Mouse (Mus musculus) embryonic facial prominence, embryonic 13.5 days (tissue): ENCODE results near the gene Foxn2. TPM values are rescaled to one million over a fixed set of nuclear protein-coding genes. Genes with fewer than 3 reads are reported as not detected.

Source experiments
- ATAC-seq: fragments of 200-750 bp; cut with Nextera tagmentation; 2 replicates; pipeline ENCODE4 v1.8.0; 2017; ENCODE audit warnings: low read depth; ENCODE audit not compliant: insufficient number of reproducible peaks, insufficient read depth, low FRiP score, low TSS enrichment
- H3K27ac ChIP-seq: fragments of 300-500 bp; sonication (generic); 2 replicates; pipeline ENCODE4 v1.5.1; 2015; ENCODE audit warnings: moderate library complexity, mild to moderate bottlenecking, inconsistent platforms
- H3K27me3 ChIP-seq: fragments of 300-500 bp; sonication (generic); 2 replicates; pipeline ENCODE4 v1.6.1; 2015; ENCODE audit warnings: mild to moderate bottlenecking, inconsistent platforms
- H3K36me3 ChIP-seq: fragments of 300-500 bp; sonication (generic); 2 replicates; pipeline ENCODE4 v1.6.1; 2015; ENCODE audit warnings: mild to moderate bottlenecking, inconsistent platforms
- H3K4me1 ChIP-seq: fragments of 300-500 bp; sonication (generic); 2 replicates; pipeline ENCODE4 v1.6.1; 2015; ENCODE audit warnings: inconsistent platforms
- H3K4me2 ChIP-seq: fragments of 300-500 bp; sonication (generic); 2 replicates; pipeline ENCODE4 v1.6.1; 2015; ENCODE audit warnings: moderate library complexity, mild to moderate bottlenecking, inconsistent platforms
- H3K4me3 ChIP-seq: fragments of 300-500 bp; sonication (generic); 2 replicates; pipeline ENCODE4 v1.5.1; 2015; ENCODE audit warnings: mild to moderate bottlenecking, inconsistent platforms
- H3K9ac ChIP-seq: fragments of 300-500 bp; sonication (generic); 2 replicates; pipeline ENCODE4 v1.6.1; 2015; ENCODE audit warnings: mild to moderate bottlenecking, inconsistent platforms
- H3K9me3 ChIP-seq: fragments of 300-500 bp; sonication (generic); 2 replicates; pipeline ENCODE4 v1.6.1; 2016; ENCODE audit warnings: inconsistent platforms
- WGBS: fragments of 180-500 bp; shearing (Covaris S2); methylation state at CpG from one replicate; pipeline ENCODE4 v1.1.7; 2015; ENCODE audit warnings: mixed read lengths; 5-methylcytosine and 5-hydroxymethylcytosine counted together
- polyA plus RNA-seq: library from polyadenylated mRNA; unstranded; fragments of >200 nt; fragmentation: Nextera tagmentation; extraction: Ambion mirVana; gene quantifications from 2 replicates; pipeline ENCODE4 v1.2.1, GENCODE M21; 2015

Gene Foxn2
- polyA plus RNA-seq, 1 experiment from 2014 or later = 15.4 TPM

DNA sequence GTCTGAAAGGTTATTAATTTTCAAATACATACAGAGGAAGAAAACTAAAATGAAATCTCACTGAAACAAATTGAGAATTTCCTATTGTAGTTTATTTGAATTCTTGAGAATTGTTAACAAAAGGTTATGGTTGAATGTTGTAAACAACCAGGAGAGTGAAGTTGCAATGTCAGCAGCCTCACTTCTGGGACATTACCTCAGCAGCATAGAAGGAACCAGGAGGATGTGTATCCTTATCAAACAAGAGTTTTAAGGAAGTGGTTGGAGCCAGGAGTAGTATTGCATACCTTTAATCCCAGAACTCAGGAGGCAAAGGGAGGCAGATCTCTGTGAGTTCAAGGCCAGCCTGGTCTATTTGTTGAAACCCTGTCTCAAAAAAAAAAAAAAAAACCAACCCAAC, 37.2 kb downstream of the Foxn2 start:
- no peak overlapping the region for H3K4me3 ChIP-seq
- H3K27me3 ChIP-seq = no peaks in the 10 kb centered on the region

DNA sequence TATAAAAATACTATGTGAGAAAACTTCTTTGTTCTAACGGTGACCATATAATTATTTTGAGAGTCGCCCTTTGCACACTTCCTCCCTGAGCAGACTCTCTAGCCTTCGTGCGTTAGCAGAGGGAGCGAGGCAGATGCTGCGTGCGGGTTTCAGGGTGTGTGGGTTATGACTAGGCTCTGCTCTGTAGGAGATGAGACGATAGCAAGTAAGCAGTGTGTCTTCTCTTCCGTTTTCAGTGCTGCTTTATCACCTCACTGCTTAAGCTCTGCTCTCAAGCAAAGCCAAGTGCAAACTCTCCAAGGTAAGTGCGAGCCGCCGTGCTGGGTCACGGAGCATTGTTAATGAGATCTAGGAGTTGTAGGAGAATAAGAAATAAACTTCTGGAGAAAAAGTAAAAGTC, 38.5 kb downstream of the Foxn2 start:
- 83% methylated on average over 13 of the region's 13 CpGs for WGBS
- no peaks in the 10 kb centered on the region for H3K4me1 ChIP-seq
- H3K36me3 ChIP-seq = peaks cover 7% of the 10 kb centered on the region; the same call in 1 of the 2 replicates
- H3K9ac ChIP-seq = no peak overlapping the region
- no peak overlapping the region for H3K4me3 ChIP-seq
- H3K4me2 ChIP-seq = no peak overlapping the region
- H3K9me3 ChIP-seq = no peaks in the 10 kb centered on the region
- no peak for ATAC-seq
- H3K27me3 ChIP-seq = no peaks in the 10 kb centered on the region
- H3K27ac ChIP-seq = no peak overlapping the region

More for the DNA sequence above, 37.2 kb downstream of the Foxn2 start:
- Histone ChIP-seq H3K9ac (no peak overlapping the region), H3K36me3 (peaks cover 7% of the 10 kb centered on the region; the same call in 1 of the 2 replicates), H3K27ac (no peak overlapping the region), H3K4me2 (no peak overlapping the region), H3K9me3 (no peaks in the 10 kb centered on the region), H3K4me1 (no peaks in the 10 kb centered on the region)
- ATAC-seq = no peak

DNA sequence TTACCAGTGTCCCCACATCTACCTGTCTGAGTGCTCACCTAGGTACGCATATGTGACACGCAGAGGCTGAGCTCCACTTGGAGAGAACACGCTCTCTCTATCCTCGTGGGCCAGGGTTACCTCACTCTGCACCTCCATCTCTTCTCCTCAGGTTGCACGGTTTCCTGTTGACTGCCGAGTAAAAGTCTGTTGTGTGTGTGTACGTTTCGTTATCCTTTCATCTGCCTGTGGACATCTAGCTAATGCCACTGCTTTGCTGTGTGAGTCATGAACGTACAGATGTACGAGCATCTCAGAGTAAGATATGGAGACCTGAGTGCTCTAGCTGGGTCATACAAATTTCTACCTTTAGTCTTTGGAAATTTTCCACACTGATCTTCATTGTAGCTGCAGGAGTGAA, 39.9 kb downstream of the Foxn2 start:
- H3K36me3 ChIP-seq = peaks cover 7% of the 10 kb centered on the region; the same call in 1 of the 2 replicates
- H3K4me1 ChIP-seq = no peaks in the 10 kb centered on the region
- H3K4me2 ChIP-seq = no peak overlapping the region
- 89% methylated on average over 10 of the region's 10 CpGs for WGBS
- H3K4me3 ChIP-seq = no peak overlapping the region
- no peak for ATAC-seq
- no peak overlapping the region for H3K27ac ChIP-seq
- no peaks in the 10 kb centered on the region for H3K27me3 ChIP-seq
- no peaks in the 10 kb centered on the region for H3K9me3 ChIP-seq
- no peak overlapping the region for H3K9ac ChIP-seq

DNA sequence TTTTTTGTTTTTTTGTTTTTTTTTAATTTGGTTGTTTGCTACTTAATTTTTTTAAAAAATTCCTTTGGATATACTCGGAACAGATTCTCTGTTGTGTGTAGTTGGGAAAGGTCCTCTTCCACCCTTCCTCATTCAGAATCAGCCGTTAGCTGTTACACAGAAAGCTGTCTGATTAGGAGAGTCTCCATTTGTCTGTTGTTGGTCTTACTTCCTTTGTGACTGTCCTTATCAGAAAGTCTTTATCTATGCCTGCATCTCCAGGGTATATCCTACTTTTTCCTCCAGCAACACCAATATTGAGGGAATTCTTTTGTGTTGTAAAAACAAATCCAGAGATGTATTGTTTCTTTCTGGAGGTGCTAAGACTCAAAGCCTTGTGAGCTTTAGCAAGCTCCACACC, 40.6 kb downstream of the Foxn2 start:
- H3K27ac ChIP-seq = no peak overlapping the region
- ATAC-seq = no peak
- H3K9me3 ChIP-seq = no peaks in the 10 kb centered on the region
- H3K27me3 ChIP-seq = no peaks in the 10 kb centered on the region
- H3K36me3 ChIP-seq = peaks cover 7% of the 10 kb centered on the region; the same call in 1 of the 2 replicates
- no peak overlapping the region for H3K4me3 ChIP-seq
- H3K9ac ChIP-seq = no peak overlapping the region
- H3K4me1 ChIP-seq = no peaks in the 10 kb centered on the region
- no peak overlapping the region for H3K4me2 ChIP-seq
- WGBS = 88% methylated on average over 2 of the region's 2 CpGs

DNA sequence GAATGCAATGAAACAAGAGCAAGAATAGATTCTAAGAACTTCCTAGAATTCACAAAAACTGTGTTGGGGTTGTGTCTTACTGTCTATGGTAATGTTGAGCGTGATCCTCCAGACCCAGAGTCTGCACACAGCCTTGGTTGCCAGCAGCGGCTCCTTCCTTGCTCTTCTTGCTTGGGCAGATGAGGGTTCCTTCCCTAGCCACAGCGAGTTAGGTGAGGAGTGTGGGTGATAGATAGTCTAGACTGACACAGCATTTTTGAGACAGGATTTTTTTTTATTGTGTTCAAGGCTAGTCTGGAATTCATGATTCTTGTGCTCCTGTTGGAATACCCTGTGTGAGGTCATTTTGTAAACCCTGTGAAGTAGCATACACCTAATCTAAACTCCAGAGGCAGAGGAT, 41.1 kb downstream of the Foxn2 start:
- no peak for ATAC-seq
- WGBS = 93% methylated on average over 3 of the region's 3 CpGs
- Histone ChIP-seq H3K4me1 (no peaks in the 10 kb centered on the region), H3K36me3 (peaks cover 6% of the 10 kb centered on the region), H3K27ac (no peak overlapping the region), H3K27me3 (no peaks in the 10 kb centered on the region), H3K4me3 (no peak overlapping the region), H3K9me3 (no peaks in the 10 kb centered on the region), H3K4me2 (no peak overlapping the region), H3K9ac (no peak overlapping the region)

DNA sequence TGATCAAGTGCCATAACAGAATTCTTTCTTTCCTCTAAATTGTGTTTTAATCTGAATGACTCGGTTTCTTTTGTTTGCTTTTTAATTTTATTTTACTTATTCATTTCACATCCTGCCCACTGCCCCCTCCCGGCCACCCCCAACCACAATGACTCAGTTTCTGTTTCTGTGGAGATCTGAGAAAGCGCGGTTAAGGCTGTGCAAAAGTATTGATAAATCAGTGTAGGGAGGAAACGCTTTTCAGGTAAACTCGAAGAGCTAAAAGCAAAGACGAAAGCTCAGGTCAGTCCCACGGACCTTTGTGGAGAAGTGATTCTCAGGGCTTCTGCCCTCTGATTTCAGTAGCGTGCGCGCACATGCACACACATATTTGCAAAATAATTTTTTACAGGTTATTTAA, 44.0 kb downstream of the Foxn2 start:
- Histone ChIP-seq H3K4me2 (no peak overlapping the region), H3K36me3 (peaks cover 7% of the 10 kb centered on the region), H3K9ac (no peak overlapping the region), H3K4me1 (no peaks in the 10 kb centered on the region), H3K9me3 (no peaks in the 10 kb centered on the region), H3K27me3 (no peaks in the 10 kb centered on the region), H3K27ac (no peak overlapping the region), H3K4me3 (no peak overlapping the region)
- 91% methylated on average over 11 of the region's 11 CpGs for WGBS
- no peak for ATAC-seq

DNA sequence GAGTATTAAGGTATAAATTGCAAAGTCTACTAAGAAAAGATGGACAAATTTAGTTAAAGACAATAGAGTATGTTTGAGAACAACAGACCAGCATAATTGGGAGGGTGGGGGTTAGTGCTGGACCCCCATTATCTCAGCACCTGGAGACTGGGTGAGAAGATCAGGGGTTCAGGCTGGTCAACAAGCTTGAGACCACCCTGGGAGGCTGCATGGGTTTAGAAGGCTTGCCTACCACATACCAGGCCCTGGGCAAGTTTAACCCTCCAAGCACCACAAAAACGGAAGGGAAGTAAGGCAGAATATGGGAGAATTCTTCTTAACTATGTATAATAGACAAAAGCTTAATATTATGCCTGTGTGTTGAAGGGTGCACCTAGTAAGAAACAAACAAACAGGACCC, 44.4 kb downstream of the Foxn2 start:
- Histone ChIP-seq H3K36me3 (peaks cover 7% of the 10 kb centered on the region), H3K4me1 (no peaks in the 10 kb centered on the region), H3K27ac (no peak overlapping the region), H3K9me3 (no peaks in the 10 kb centered on the region), H3K4me3 (no peak overlapping the region), H3K4me2 (no peak overlapping the region), H3K9ac (no peak overlapping the region), H3K27me3 (no peaks in the 10 kb centered on the region)
- no peak for ATAC-seq
- 85% methylated on average over 1 of the region's 1 CpGs for WGBS

DNA sequence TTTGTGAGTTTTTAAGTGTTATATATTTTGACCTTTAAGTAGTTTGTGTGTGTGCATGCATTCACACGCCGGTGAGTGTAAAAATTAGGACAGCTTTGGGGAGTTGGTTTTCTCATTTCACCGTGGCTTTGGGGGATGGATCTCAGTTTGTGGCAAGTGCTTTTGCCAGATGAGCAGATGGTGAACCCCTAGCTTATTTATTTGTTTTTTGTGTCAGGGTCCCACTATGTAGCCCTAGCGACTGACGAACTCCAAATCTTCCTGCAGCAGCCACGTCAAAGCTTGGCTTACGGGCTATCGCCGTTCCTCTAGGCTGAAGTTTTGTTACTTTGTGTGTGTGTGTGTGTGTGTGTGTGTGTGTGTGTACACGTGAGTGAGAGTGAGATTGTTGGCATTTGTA, 50.0 kb downstream of the Foxn2 start:
- H3K4me1 ChIP-seq = peaks cover 8% of the 10 kb centered on the region; the same call in 1 of the 2 replicates
- peaks cover 24% of the 10 kb centered on the region for H3K36me3 ChIP-seq
- H3K9me3 ChIP-seq = no peaks in the 10 kb centered on the region
- H3K4me3 ChIP-seq = no peak overlapping the region
- no peak for ATAC-seq
- no peak overlapping the region for H3K9ac ChIP-seq
- H3K27ac ChIP-seq = no peak overlapping the region
- H3K27me3 ChIP-seq = no peaks in the 10 kb centered on the region
- no peak overlapping the region for H3K4me2 ChIP-seq
- WGBS = 93% methylated on average over 10 of the region's 10 CpGs

DNA sequence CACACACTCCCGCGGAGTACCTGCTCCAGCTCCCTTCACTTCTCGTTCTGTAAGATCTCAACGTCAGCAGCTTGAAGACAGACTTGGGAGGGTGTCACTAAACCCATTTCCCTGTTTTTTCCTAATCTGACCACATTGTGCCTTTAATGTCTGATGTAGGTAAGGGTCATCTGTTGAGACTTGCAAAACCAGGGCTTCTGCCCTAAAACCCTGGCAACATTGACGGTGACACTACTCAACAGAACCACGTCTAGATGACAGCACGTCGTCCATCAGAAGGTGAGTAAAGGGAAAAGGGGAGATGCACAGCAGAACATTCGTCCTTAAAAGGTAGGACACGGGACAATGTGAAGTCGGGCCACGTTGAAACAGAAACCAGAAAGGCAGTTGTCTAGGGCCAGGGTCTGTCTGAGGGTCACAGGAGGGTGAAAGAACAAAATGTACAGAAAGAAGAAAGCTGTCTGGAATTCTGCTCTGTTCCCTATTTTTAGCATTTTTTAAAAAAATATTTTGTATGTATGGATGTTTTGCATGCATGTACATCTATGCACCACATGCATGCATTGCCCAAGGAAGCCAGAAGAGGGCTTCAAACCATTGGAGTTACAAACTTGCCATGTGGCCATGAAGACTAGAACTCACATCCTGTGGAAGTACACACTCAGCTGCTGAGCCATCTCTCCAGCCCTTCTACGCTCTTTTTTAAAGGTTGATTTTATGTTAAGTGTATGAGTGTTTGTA, 51.0 kb downstream of the Foxn2 start:
- Histone ChIP-seq H3K36me3 (peaks cover 21% of the 10 kb centered on the region), H3K4me3 (no peak overlapping the region), H3K27ac (no peak overlapping the region), H3K9me3 (no peaks in the 10 kb centered on the region), H3K9ac (no peak overlapping the region), H3K27me3 (no peaks in the 10 kb centered on the region), H3K4me2 (no peak overlapping the region), H3K4me1 (peaks cover 8% of the 10 kb centered on the region; the same call in 1 of the 2 replicates)
- ATAC-seq = no peak
- WGBS = 93% methylated on average over 13 of the region's 13 CpGs

DNA sequence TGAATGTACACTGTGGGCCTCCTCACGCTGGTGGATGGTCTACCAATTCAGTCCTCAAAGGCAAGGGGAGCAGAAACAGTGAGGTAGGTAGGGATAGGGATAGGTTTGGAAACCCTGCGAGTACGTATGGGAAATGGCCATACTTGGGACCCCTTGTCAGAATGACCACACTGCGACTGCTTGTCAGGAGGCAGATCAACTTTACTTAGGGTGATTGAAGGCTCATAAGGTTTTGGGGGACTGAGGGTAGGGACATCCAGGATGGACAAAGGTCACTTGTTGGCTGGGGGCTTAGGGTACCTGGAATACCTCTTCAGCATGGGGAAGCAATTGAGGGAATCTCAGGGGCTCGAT, 51.6 kb downstream of the Foxn2 start:
- WGBS = 94% methylated on average over 5 of the region's 5 CpGs
- Histone ChIP-seq H3K4me3 (no peak overlapping the region), H3K36me3 (peaks cover 17% of the 10 kb centered on the region), H3K4me2 (no peak overlapping the region), H3K27me3 (no peaks in the 10 kb centered on the region), H3K9me3 (no peaks in the 10 kb centered on the region), H3K27ac (no peak overlapping the region), H3K9ac (no peak overlapping the region), H3K4me1 (peaks cover 8% of the 10 kb centered on the region; the same call in 1 of the 2 replicates)
- ATAC-seq = no peak

DNA sequence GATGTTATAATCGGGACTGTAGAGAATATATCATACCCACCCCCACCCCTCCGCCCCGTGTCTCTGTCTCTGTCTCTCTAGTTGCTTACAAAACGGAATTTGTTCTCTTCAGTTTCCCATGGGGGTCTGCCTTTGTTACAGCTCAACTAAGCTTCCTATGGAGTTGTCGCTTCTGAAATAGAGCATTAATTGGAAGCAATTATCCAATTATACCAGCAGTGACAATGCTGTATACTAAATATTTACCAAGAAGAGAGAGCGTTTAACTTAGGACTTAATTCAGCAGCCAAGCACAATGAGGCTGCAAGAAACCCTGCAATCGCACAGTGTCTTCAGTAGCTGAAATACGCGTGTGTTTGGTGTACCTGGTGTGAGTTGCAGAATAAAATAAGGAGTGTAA, 53.0 kb downstream of the Foxn2 start:
- Histone ChIP-seq H3K36me3 (peaks cover 17% of the 10 kb centered on the region), H3K9me3 (no peaks in the 10 kb centered on the region), H3K4me3 (no peak overlapping the region), H3K27ac (no peak overlapping the region), H3K4me2 (no peak overlapping the region), H3K9ac (no peak overlapping the region), H3K4me1 (peaks cover 8% of the 10 kb centered on the region; the same call in 1 of the 2 replicates), H3K27me3 (no peaks in the 10 kb centered on the region)
- 69% methylated on average over 9 of the region's 9 CpGs for WGBS
- no peak for ATAC-seq

DNA sequence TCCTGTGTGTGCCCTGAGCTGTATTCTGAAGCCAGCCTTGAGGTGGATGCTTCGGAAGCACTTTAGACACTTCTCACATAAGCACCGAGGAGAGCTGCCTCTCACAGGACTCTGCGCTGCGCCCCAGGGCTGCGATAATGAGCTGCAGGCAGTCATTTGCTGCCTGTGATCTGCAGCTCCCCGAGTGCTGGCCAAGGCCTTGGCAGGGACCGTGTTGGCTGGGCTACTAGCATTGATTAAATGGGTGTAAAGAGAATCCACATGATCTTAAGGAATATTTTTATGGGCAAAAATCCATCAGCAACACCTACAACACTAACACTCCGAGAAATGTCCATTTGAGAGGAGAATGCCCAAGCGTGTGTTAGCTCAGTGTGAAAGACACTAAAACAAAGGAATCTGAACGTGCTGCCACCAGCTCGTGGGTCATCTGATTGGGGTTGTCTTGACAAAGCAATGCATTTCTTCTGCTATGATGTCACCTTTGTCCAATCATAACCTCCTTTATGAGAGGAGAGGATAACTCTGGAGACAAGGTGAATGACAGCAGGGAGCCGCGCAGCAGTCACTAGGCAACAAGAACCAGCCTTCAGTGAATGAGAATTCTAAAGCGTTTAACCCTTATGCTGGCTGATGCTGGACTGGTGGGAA, 53.7 kb downstream of the Foxn2 start:
- Histone ChIP-seq H3K9ac (no peak overlapping the region), H3K4me2 (no peak overlapping the region), H3K27ac (no peak overlapping the region), H3K4me3 (no peak overlapping the region), H3K9me3 (no peaks in the 10 kb centered on the region), H3K4me1 (peaks cover 8% of the 10 kb centered on the region; the same call in 1 of the 2 replicates), H3K36me3 (peaks cover 17% of the 10 kb centered on the region), H3K27me3 (no peaks in the 10 kb centered on the region)
- 62% methylated on average over 14 of the region's 14 CpGs for WGBS
- ATAC-seq = no peak
